Mouse (Mus musculus) retina, embryonic 14.5 days (tissue): ENCODE measurements at regions not wholly inside any gene's neighbourhood (a gene's known extent, or its start where the extent isn't known, plus 50 kb on each side); places are given as distances from the start of the nearest gene placed in this dataset.

Experiments
- DNase-seq: peaks from one replicate; pipeline ENCODE4 v3.0.0-alpha.2; 2015; ENCODE audit warnings: low spot score

- no peak for DNase-seq
Measured at GRCm38 (mm10) chr2:75240976-75241375, 415.4 kb downstream of the Mtx2 start.

- DNase-seq = no peak
Measured at GRCm38 (mm10) chr2:75244311-75245033, 414.6 kb upstream of the Hnrnpa3 start.

GRCm38 (mm10) chr2:75245256-75245655 lies 413.8 kb upstream of the Hnrnpa3 start:
- no peak for DNase-seq

GRCm38 (mm10) chr2:75245662-75246061 lies 413.4 kb upstream of the Hnrnpa3 start:
- no peak for DNase-seq

- DNase-seq = no peak
Measured at GRCm38 (mm10) chr2:75246082-75246743, 412.8 kb upstream of the Hnrnpa3 start.

- DNase-seq = no peak
Measured at GRCm38 (mm10) chr2:75248251-75248650, 410.8 kb upstream of the Hnrnpa3 start.

GRCm38 (mm10) chr2:75250507-75250906 lies 408.6 kb upstream of the Hnrnpa3 start:
- DNase-seq = no peak

- no peak for DNase-seq
Measured at GRCm38 (mm10) chr2:75252829-75253228, 406.2 kb upstream of the Hnrnpa3 start.

GRCm38 (mm10) chr2:75265218-75265617 lies 393.8 kb upstream of the Hnrnpa3 start:
- DNase-seq = no peak

- no peak for DNase-seq
Measured at GRCm38 (mm10) chr2:75265739-75266699, 393.0 kb upstream of the Hnrnpa3 start.

- DNase-seq = no peak
Measured at GRCm38 (mm10) chr2:75267949-75268348, 391.1 kb upstream of the Hnrnpa3 start.

- peak; percentile 62 for DNase-seq
Measured at GRCm38 (mm10) chr2:75269446-75269845, 389.6 kb upstream of the Hnrnpa3 start.

GRCm38 (mm10) chr2:75270115-75270514 lies 388.9 kb upstream of the Hnrnpa3 start:
- DNase-seq = no peak

GRCm38 (mm10) chr2:75287900-75288299 lies 371.2 kb upstream of the Hnrnpa3 start:
- DNase-seq = no peak

GRCm38 (mm10) chr2:75291674-75292073 lies 367.4 kb upstream of the Hnrnpa3 start:
- no peak for DNase-seq

- no peak for DNase-seq
Measured at GRCm38 (mm10) chr2:75306821-75307220, 352.2 kb upstream of the Hnrnpa3 start.

- DNase-seq = no peak
Measured at GRCm38 (mm10) chr2:75311191-75311590, 347.9 kb upstream of the Hnrnpa3 start.

GRCm38 (mm10) chr2:75312246-75312645 lies 346.8 kb upstream of the Hnrnpa3 start:
- peak; percentile 76 for DNase-seq

GRCm38 (mm10) chr2:75315341-75315740 lies 343.7 kb upstream of the Hnrnpa3 start:
- DNase-seq = no peak

- DNase-seq = peak; percentile 37
Measured at GRCm38 (mm10) chr2:75318190-75318589, 340.9 kb upstream of the Hnrnpa3 start.

GRCm38 (mm10) chr2:75324146-75324749 lies 334.8 kb upstream of the Hnrnpa3 start:
- DNase-seq = no peak

- no peak for DNase-seq
Measured at GRCm38 (mm10) chr2:75329598-75329997, 329.5 kb upstream of the Hnrnpa3 start.
